Mouse (Mus musculus) cerebellum, adult (tissue): ENCODE data around the gene Fam49a.
A peak's percentile ranks its signal among the peaks of the same experiment; 100 is the strongest.

Experiments used
- ATAC-seq: cut with Nextera tagmentation; 2 replicates; pipeline ENCODE4 v1.9.2; 2017; ENCODE audit warnings: mild to moderate bottlenecking, moderate library complexity, mixed read lengths; ENCODE audit not compliant: insufficient number of reproducible peaks, low FRiP score, low TSS enrichment

The Fam49a gene

DNA sequence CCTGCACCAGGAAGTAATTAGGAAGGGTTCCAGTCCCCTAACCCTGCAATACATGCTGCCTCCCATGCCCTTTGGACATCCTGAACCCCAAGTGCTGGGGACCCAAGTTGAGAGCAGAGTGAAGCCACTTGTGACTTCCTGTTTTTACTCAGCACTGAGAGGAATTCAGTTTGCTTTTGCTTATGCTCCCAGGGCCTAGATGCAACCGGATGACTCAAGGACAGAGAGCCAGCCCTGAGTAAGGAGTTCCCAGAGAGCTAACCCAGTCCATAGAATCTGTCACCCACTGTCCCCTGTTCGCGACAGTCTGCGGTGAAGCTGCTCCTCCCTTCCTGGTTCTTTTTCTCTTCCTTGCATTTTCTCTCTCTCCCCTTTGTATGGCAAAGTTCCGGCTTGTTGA is 2.2 kb downstream of the Fam49a start:
- ATAC-seq = no peak

GRCm38 (mm10) chr12:12266552-12266951 is 4.6 kb downstream of the Fam49a start:
- ATAC-seq = no peak

- no peak for ATAC-seq
Observed at GRCm38 (mm10) chr12:12270495-12270894, 8.6 kb downstream of the Fam49a start.

DNA sequence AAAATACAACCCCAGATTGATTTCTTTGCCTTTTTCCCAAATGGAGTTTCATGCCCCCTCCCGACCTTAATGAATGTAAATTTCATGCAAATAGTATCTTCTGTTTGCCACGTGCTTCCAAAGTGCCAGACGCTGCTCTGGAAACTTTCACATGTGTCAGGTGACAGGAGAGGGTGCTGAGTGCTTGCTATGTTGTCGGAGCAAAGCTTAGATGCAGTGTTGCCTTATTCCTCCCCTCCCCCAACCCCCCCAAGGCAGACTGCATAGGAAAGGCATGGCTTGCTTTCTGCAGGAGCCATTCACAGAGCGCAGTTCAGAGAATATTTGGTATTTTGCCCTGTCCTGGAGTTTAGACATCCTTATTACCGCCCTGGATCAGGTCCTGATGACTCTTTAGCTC is 12.2 kb downstream of the Fam49a start:
- ATAC-seq = no peak

- ATAC-seq = no peak
Observed at GRCm38 (mm10) chr12:12275124-12275779, 13.3 kb downstream of the Fam49a start.

- no peak for ATAC-seq
Observed at GRCm38 (mm10) chr12:12277741-12278463, 16.0 kb downstream of the Fam49a start.

- no peak for ATAC-seq
Observed at GRCm38 (mm10) chr12:12278464-12278872, 16.5 kb downstream of the Fam49a start.

DNA sequence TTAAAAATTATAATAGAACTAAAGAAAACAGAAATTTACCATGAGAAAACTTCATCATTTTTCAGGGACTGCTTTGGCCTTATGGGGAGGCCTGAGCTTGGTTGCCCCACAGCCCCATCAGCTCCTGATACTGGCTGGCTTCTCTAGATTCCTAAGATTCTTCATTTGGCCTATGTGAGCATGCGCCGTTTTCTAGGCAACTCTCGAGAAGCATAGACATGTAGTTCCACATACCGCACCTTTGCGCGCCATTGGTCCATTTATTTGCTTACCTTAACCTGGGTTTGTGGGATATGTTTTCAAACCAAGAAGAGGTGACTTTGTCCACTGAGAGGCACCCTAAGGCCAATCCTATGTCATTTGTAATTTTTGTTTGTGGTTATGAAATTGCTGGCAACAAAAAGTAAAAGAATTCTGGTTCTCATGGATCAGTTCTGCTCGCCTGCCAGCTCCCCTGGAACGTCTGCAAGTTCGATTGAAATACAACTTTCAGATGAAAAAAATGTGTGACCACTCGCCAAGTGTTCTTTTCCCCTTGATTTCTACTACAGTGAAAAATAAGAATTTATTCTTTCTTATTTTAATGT is 21.9 kb downstream of the Fam49a start:
- no peak for ATAC-seq

GRCm38 (mm10) chr12:12284521-12284920 is 22.6 kb downstream of the Fam49a start:
- ATAC-seq = no peak

DNA sequence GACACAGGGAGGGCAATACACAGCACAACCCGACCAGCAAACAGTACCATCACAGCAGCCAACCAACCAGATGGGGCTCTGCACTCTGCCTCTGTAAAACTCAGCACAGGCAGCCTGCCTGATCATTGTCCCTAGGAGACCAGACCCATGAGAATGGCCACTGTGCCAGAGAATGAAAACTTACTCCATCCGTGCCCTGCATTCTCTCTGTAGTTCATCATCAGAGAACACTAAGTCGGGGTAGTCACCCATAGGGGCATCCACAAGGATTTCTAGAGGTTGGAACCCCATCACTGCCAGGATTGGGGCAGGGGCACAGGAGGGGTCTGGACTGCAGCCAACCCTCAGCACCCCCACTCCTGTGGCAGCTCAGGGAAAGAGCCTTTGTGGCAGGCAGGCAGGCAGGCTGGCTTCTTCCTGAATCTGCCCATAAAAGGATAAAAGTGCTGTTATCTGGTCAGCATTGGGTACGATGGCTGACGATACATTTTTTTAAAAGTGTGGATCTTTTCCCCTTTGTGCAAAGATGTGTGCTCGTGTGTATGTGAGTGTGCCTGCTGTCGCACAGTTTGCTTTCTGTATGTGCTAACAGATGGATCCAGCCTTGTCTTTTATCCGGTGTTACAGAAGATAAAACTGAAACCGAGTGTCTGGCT is 25.3 kb downstream of the Fam49a start:
- ATAC-seq = peak; percentile 56

GRCm38 (mm10) chr12:12287787-12288132 is 25.8 kb downstream of the Fam49a start:
- ATAC-seq = 0 out of 2 replicates have a peak, but pooled peaks have one; percentile 1

DNA sequence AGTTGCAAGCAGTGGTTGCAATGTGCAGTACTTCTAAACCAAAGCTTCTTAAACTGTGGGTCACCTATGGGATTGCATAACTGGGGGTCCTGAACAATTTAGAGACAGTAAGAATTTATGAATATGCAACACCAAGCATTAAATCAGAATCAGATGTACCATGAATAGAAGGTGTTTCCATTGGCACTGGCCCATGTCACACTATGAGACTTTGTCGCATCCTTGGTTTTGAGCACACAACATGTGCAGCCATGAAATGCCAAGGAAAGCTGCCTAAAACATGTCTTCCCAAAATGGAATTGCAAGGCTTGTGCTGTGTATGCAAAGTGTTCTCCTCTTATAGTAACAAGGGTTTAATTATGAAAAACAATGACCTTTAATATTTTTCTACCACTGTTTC is 26.6 kb downstream of the Fam49a start:
- no peak for ATAC-seq

GRCm38 (mm10) chr12:12289636-12290035 is 27.7 kb downstream of the Fam49a start:
- no peak for ATAC-seq

DNA sequence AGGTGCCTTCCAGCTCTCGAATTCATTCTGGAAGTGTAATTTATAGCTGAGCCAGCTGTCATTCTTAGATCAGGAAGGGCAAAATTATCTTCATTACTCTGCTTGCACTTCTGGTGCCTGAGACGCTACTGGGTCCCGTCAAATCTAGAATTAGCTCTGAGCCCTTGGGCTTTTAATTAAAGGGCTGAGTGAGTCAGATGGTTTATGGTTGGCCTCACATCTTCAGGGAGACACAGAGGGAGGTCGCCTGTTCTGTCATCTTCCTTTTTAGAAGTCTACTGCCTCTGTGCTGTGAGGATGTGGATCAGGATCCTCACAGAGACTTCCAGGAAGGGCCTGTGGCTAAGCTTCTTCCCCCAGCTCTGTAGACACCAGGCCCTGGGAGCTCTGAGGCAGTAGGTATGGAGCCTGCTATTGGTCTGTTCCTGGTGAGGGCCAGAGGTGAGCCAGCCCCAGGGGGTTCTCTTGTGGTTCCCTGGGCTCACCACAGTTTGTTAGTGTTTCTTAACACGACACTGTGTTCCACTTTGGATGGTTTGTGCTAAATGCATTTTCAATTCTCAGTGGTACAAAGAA is 30.2 kb downstream of the Fam49a start:
- ATAC-seq = no peak

- no peak for ATAC-seq
Observed at GRCm38 (mm10) chr12:12294380-12295171, 32.6 kb downstream of the Fam49a start.

- ATAC-seq = no peak
Observed at GRCm38 (mm10) chr12:12298451-12298850, 36.5 kb downstream of the Fam49a start.

- no peak for ATAC-seq
Observed at GRCm38 (mm10) chr12:12299303-12299702, 37.4 kb downstream of the Fam49a start.

- no peak for ATAC-seq
Observed at GRCm38 (mm10) chr12:12301149-12301548, 39.2 kb downstream of the Fam49a start.

- ATAC-seq = no peak
Observed at GRCm38 (mm10) chr12:12301815-12302214, 39.9 kb downstream of the Fam49a start.

DNA sequence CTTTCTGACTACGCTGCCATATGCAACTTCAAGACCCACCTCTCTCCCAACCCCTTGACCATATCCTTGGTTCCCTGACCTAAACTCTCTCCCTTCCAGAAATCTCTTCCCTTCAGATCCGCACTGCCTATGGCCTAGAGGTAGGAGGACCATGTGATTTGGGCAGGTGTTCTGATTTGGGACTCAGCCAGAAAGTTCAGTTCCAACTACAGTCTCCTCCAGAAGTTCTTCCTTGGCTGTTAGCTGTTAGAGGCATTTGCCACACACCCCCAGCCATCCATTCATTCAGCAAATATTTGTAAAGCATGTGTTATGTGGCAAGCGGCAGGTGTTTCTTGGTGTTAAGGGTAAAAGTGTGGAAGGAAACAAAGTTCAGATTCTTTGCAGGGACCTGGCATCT is 44.3 kb downstream of the Fam49a start:
- no peak for ATAC-seq
